Mouse (Mus musculus): Measurements from ENCODE around the gene Eogt.

Gene Eogt

GRCm38 (mm10) chr6:97104264-97104852 is 44.6 kb downstream of the Eogt start:
- DNase-seq = no peak

GRCm38 (mm10) chr6:97101958-97102702 is 46.9 kb downstream of the Eogt start:
- no peak for DNase-seq

- DNase-seq = no peak
Observed at GRCm38 (mm10) chr6:97101190-97101957, 47.6 kb downstream of the Eogt start.

GRCm38 (mm10) chr6:97082336-97082735 is 66.6 kb downstream of the Eogt start:
- DNase-seq = no peak

- no peak for DNase-seq
Observed at GRCm38 (mm10) chr6:97080016-97080415, 69.0 kb downstream of the Eogt start.

- DNase-seq = no peak
Observed at GRCm38 (mm10) chr6:97060074-97060681, 88.8 kb downstream of the Eogt start, which contains the start of gene Fam19a4. TSS of gene Fam19a4 (minus strand) at chr6:97060413.
